ENCODE assay signal across 9 mouse cellular contexts in the genomic region with DNA sequence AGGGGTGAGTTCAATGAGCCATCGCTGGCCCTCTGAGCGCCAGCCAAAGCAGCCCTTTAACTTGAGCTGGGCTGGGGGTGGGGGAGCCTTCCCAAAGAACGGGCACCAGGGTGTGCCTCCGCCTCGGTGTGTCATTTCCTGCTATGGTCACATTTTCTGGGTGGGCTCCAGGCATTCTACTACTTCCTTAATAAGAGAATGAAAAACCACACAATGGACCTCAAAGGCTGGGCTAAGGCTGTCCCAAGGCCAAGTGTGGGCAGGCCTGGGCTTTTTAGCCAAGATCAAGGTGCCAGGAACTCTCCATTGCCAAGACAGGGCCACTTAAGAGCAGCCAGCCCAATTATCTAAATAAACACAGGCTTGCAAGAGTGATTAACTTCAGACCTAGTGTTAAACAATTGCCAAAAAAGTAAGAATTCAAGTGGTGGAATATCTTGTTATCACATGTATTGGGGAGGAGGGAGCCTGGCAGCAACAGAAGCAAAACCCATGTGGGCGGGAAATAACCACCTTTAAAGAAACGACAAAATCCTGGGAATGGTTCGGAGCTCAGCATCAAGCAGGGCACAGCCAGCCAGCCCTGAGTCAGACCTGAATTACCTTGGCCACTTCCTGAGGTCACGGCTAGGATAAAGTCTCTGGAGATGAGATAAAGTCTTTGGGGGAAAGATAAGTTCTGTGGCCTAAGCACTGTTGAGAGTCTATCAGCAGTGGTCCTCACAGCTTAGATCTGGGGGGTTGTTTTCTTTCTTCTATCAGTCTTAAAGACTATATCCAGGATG. TPM values are rescaled to one million over a fixed set of nuclear protein-coding genes. Genes with fewer than 3 reads are reported as not detected.
DNase-seq lines count a peak whose midpoint lies in the region; ATAC-seq lines count a peak whose summit lies in the region.
"Had no signal": no experiment of that assay in that cellular context is flagged by ENCODE, and none has a peak within 500 bp of the region (broad histone marks: within the 10 kb centered on the region; RNA-seq: fewer than 3 reads in every experiment).

No protein-coding gene starts in this region.

- no peak for ATAC-seq in stomach, embryonic 15.5 days (ENCODE audit: insufficient read depth, low FRiP score, low read depth)
- no peak for ATAC-seq in hindbrain, embryonic 14.5 days (ENCODE audit: low FRiP score)

- H3K9me3 ChIP-seq in stomach, embryonic 15.5 days, result no peaks in the 10 kb centered on the region
- peaks cover 6% of the 10 kb centered on the region; the same call in 1 of the 2 replicates for H3K9me3 ChIP-seq in hindbrain, embryonic 14.5 days (ENCODE audit: control insufficient read depth, low read length)

- peak overlapping the region; percentile 24; the same call in 1 of the 2 replicates for H3K27ac ChIP-seq in stomach, embryonic 15.5 days
- H3K27ac ChIP-seq in hindbrain, embryonic 14.5 days, result no peak overlapping the region
- H3K27ac ChIP-seq: kidney, postnatal 0 days had no signal

- H3K4me1 ChIP-seq in stomach, embryonic 15.5 days, result no peaks in the 10 kb centered on the region; the same call in 1 of the 2 replicates
- no peaks in the 10 kb centered on the region; the same call in 1 of the 2 replicates for H3K4me1 ChIP-seq in hindbrain, embryonic 14.5 days (replicated peaks; ENCODE audit: control insufficient read depth, insufficient read depth, low read length)

- DNase-seq in adrenal gland, postnatal 14 days, result peak; percentile 49
- DNase-seq in adrenal gland, adult 18-20 months (ENCODE audit: low spot score in 2 of 2), result no peak
- peak; percentile 8 for DNase-seq in right cerebral cortex, adult 18-20 months
- DNase-seq in right cerebral cortex, postnatal 36 days (ENCODE audit: low spot score in 2 of 2), result no peak
- peak; percentile 53 for DNase-seq in heart, postnatal 4 days
- no peak for DNase-seq in hindbrain, embryonic 14.5 days (ENCODE audit: low spot score)
- DNase-seq in spleen, adult 18-20 months, result no peak

- 58% methylated on average over 9 of the region's 9 CpGs for WGBS in stomach, embryonic 15.5 days
- 75% methylated on average over 9 of the region's 9 CpGs for WGBS in hindbrain, embryonic 14.5 days

- H3K36me3 ChIP-seq in stomach, embryonic 15.5 days, result no peaks in the 10 kb centered on the region
- H3K36me3 ChIP-seq in hindbrain, embryonic 14.5 days (replicated peaks; ENCODE audit: control insufficient read depth, insufficient read depth), result no peaks in the 10 kb centered on the region

- no peak overlapping the region for H3K4me2 ChIP-seq in stomach, embryonic 15.5 days
- no peak overlapping the region for H3K4me2 ChIP-seq in hindbrain, embryonic 14.5 days (replicated peaks)

- no peak overlapping the region for H3K4me3 ChIP-seq in stomach, embryonic 15.5 days (replicated peaks)
- no peak overlapping the region for H3K4me3 ChIP-seq in hindbrain, embryonic 14.5 days (replicated peaks; ENCODE audit: low read length)

- no peak overlapping the region for H3K9ac ChIP-seq in stomach, embryonic 15.5 days
- H3K9ac ChIP-seq in hindbrain, embryonic 14.5 days, result no peak overlapping the region

- H3K27me3 ChIP-seq in stomach, embryonic 15.5 days (replicated peaks), result no peaks in the 10 kb centered on the region
- no peaks in the 10 kb centered on the region for H3K27me3 ChIP-seq in hindbrain, embryonic 14.5 days (ENCODE audit: control insufficient read depth, insufficient read depth, low read length)

RNA-seq across cellular contexts. Expression of a gene that starts 48.9 kb away (rescaled TPM):
- total RNA-seq in adrenal gland, postnatal 14 days (2021), result 30.2 and 30.3 TPM in 2 replicates
- 10 to 100 TPM; 27.5 to 37.6 TPM for total RNA-seq in adrenal gland, adult 18-20 months (2021)
- total RNA-seq in heart, postnatal 4 days (2021), result 10 to 100 TPM; 26.2 to 32.8 TPM
- polyA plus RNA-seq in stomach, embryonic 15.5 days (2015; fragmentation: Nextera tagmentation; extraction: Ambion mirVana), result 40.1 and 42.7 TPM in 2 replicates
- polyA plus RNA-seq in hindbrain, embryonic 14.5 days (2014; fragmentation: Nextera tagmentation; extraction: Ambion mirVana), result 49.8 and 54.0 TPM in 2 replicates

RNA-seq across cellular contexts. Expression of a gene that starts 59.5 kb away (rescaled TPM):
- total RNA-seq in adrenal gland, postnatal 14 days (2021), result 4.1 and 4.3 TPM in 2 replicates
- 1 to 10 TPM; 5.2 to 8.2 TPM for total RNA-seq in adrenal gland, adult 18-20 months (2021)
- total RNA-seq in heart, postnatal 4 days (2021), result 1 to 10 TPM; 1.5 to 2.4 TPM
- 1.7 and 1.9 TPM in 2 replicates for polyA plus RNA-seq in stomach, embryonic 15.5 days (2015; fragmentation: Nextera tagmentation; extraction: Ambion mirVana)
- 3.1 and 3.4 TPM in 2 replicates for polyA plus RNA-seq in hindbrain, embryonic 14.5 days (2014; fragmentation: Nextera tagmentation; extraction: Ambion mirVana)

Comparison
In these comparisons a context has a peak if more than half of its experiments do, and no peak if none do; other contexts are left out.
1. DNase-seq: peak in adrenal gland, postnatal 14 days (single experiment), right cerebral cortex, adult 18-20 months (single experiment) and heart, postnatal 4 days (single experiment); none in adrenal gland, adult 18-20 months (0 of 2), right cerebral cortex, postnatal 36 days (0 of 2), hindbrain, embryonic 14.5 days (single experiment) and spleen, adult 18-20 months (0 of 2).